ENCODE assay signal across 9 mouse cellular contexts in genomic region chr17:25885636-25886035, GRCm38 (mm10). TPM values are rescaled to one million over a fixed set of nuclear protein-coding genes. Genes with fewer than 3 reads are reported as not detected.
DNase-seq lines count a peak whose midpoint lies in the region; ATAC-seq lines count a peak whose summit lies in the region.
"Had no signal": no experiment of that assay in that cellular context is flagged by ENCODE, and none has a peak within 500 bp of the region (broad histone marks: within the 10 kb centered on the region; RNA-seq: fewer than 3 reads in every experiment).

No protein-coding gene starts in this region.

- H3K4me2 ChIP-seq in midbrain, embryonic 14.5 days (ENCODE audit: low read length), result no peak overlapping the region
- H3K4me2 ChIP-seq: liver, embryonic 13.5 days had no signal

- peaks cover 13% of the 10 kb centered on the region for H3K4me1 ChIP-seq in midbrain, embryonic 14.5 days (ENCODE audit: control insufficient read depth, insufficient read depth, low read length)

- 52% methylated on average over 4 of the region's 4 CpGs for WGBS in midbrain, embryonic 14.5 days

- H3K36me3 ChIP-seq in midbrain, embryonic 14.5 days (ENCODE audit: control insufficient read depth, insufficient read depth, low read length), result peaks cover 45% of the 10 kb centered on the region

- H3K9ac ChIP-seq in midbrain, embryonic 14.5 days (replicated peaks; ENCODE audit: low read length), result no peak overlapping the region
- H3K9ac ChIP-seq: liver, embryonic 13.5 days had no signal

- no peak overlapping the region for H3K27ac ChIP-seq in midbrain, embryonic 14.5 days (replicated peaks; ENCODE audit: low read depth, low read length)
- H3K27ac ChIP-seq: liver, embryonic 13.5 days had no signal

- H3K27me3 ChIP-seq in midbrain, embryonic 14.5 days (ENCODE audit: control insufficient read depth, insufficient read depth, low read length), result no peaks in the 10 kb centered on the region
- H3K27me3 ChIP-seq: liver, embryonic 13.5 days had no signal

- H3K4me3 ChIP-seq in midbrain, embryonic 14.5 days (replicated peaks; ENCODE audit: low read depth, low read length), result no peak overlapping the region
- H3K4me3 ChIP-seq: erythroblast, embryonic 14.5 days; liver, embryonic 13.5 days had no signal

- ATAC-seq in CD4-positive, CD25-positive, alpha-beta regulatory T cell, adult 4 months, result peak; percentile 26
- peak; percentile 43; the same call in 1 of the 2 replicates for ATAC-seq in midbrain, embryonic 14.5 days (ENCODE audit: low FRiP score, low TSS enrichment)

- DNase-seq in kidney, adult 9 months, result peak; percentile 43
- no peak for DNase-seq in kidney, adult 18-20 months
- DNase-seq in brain, adult 2 months (ENCODE audit: low read depth, low spot score), result peak; percentile 72
- peak; percentile 71 for DNase-seq in midbrain, embryonic 14.5 days
- DNase-seq in urinary bladder, postnatal 10 days (ENCODE audit: low spot score), result no peak
- no peak for DNase-seq in layer of hippocampus, adult 9-10 months (ENCODE audit: low spot score)
- DNase-seq: liver, embryonic 13.5 days had no signal

- no peaks in the 10 kb centered on the region for H3K9me3 ChIP-seq in midbrain, embryonic 14.5 days (ENCODE audit: control insufficient read depth, low read length)
- H3K9me3 ChIP-seq: liver, embryonic 13.5 days had no signal

RNA-seq across cellular contexts. Expression of gene Wfikkn1, which starts 5.0 kb away (rescaled TPM):
- polyA plus RNA-seq in CD4-positive, CD25-positive, alpha-beta regulatory T cell, adult 4 months (2017; shearing (Covaris generic)), result 1 to 10 TPM in 1 of 2 experiments, under 1 TPM in 1; 0.94 to 1.3 TPM
- polyA plus RNA-seq in midbrain, embryonic 14.5 days (2014; fragmentation: Nextera tagmentation; extraction: Ambion mirVana), result 0.61 and 0.70 TPM in 2 replicates

RNA-seq across cellular contexts. Expression of gene Mettl26, which starts 10.8 kb away (rescaled TPM):
- polyA plus RNA-seq in CD4-positive, CD25-positive, alpha-beta regulatory T cell, adult 4 months (2017; shearing (Covaris generic)), result 100 to 1,000 TPM in 1 of 2 experiments, 10 to 100 TPM in 1; 82.7 to 124 TPM
- polyA plus RNA-seq in midbrain, embryonic 14.5 days (2014; fragmentation: Nextera tagmentation; extraction: Ambion mirVana), result 58.2 and 75.9 TPM in 2 replicates

RNA-seq across cellular contexts. Expression of gene Mcrip2, which starts 17.1 kb away (rescaled TPM):
- polyA plus RNA-seq in CD4-positive, CD25-positive, alpha-beta regulatory T cell, adult 4 months (2017; shearing (Covaris generic)), result 1 to 10 TPM; 2.7 to 5.5 TPM
- polyA plus RNA-seq in midbrain, embryonic 14.5 days (2014; fragmentation: Nextera tagmentation; extraction: Ambion mirVana), result 13.9 and 19.3 TPM in 2 replicates

RNA-seq across cellular contexts. Expression of gene Wdr90, which starts 24.3 kb away (rescaled TPM):
- 1 to 10 TPM; 3.4 to 6.8 TPM for polyA plus RNA-seq in CD4-positive, CD25-positive, alpha-beta regulatory T cell, adult 4 months (2017; shearing (Covaris generic))
- polyA plus RNA-seq in midbrain, embryonic 14.5 days (2014; fragmentation: Nextera tagmentation; extraction: Ambion mirVana), result 14.4 and 17.1 TPM in 2 replicates

RNA-seq across cellular contexts. Expression of gene Rab40c, which starts 33.9 kb away (rescaled TPM):
- polyA plus RNA-seq in CD4-positive, CD25-positive, alpha-beta regulatory T cell, adult 4 months (2017; shearing (Covaris generic)), result 1 to 10 TPM; 6.6 to 7.3 TPM
- 29.4 and 46.9 TPM in 2 replicates for polyA plus RNA-seq in midbrain, embryonic 14.5 days (2014; fragmentation: Nextera tagmentation; extraction: Ambion mirVana)

Comparison
In these comparisons a context has a peak if more than half of its experiments do, and no peak if none do; other contexts are left out.
1. DNase-seq: peak in kidney, adult 9 months (single experiment), brain, adult 2 months (single experiment) and midbrain, embryonic 14.5 days (single experiment); none in kidney, adult 18-20 months (single experiment), urinary bladder, postnatal 10 days (single experiment) and layer of hippocampus, adult 9-10 months (single experiment).